Mouse (Mus musculus) ES-Bruce4 (cell line): ENCODE measurements around the gene Fancc.

ENCODE experiments used
- CTCF ChIP-seq: IDR thresholded peaks from one replicate; pipeline ENCODE4 v1.8.1; 2011; ENCODE audit warnings: low read depth, low read length
- EP300 ChIP-seq: IDR thresholded peaks from 2 replicates; pipeline ENCODE4 v1.6.1; 2011; ENCODE audit warnings: low read depth, low read length; ENCODE audit not compliant: insufficient read depth
- POLR2A ChIP-seq: IDR thresholded peaks from one replicate; pipeline ENCODE4 v1.8.1; 2011; ENCODE audit warnings: low read length; ENCODE audit not compliant: insufficient read depth

- TF ChIP-seq CTCF (no peak), POLR2A (no peak), EP300 (no peak)
Observed at GRCm38 (mm10) chr13:63475356-63475755, 21.7 kb downstream of the Fancc start.
